Mouse (Mus musculus) embryonic fibroblast, embryonic 13.5 days (primary cell): ENCODE results near the gene D10Wsu102e. TPM values are rescaled to one million over a fixed set of nuclear protein-coding genes. Genes with fewer than 3 reads are reported as not detected.

Experiments
- H3K27ac ChIP-seq: 2 replicates; pipeline ENCODE4 v1.5.1; 2012; ENCODE audit warnings: low read length, control low read depth, inconsistent platforms; ENCODE audit not compliant: insufficient read depth
- H3K4me1 ChIP-seq: 2 replicates; pipeline ENCODE4 v1.6.1; 2011; ENCODE audit warnings: low read length; ENCODE audit not compliant: control insufficient read depth, insufficient read depth
- H3K4me3 ChIP-seq: 2 replicates; pipeline ENCODE4 v1.5.1; 2011; ENCODE audit warnings: mild to moderate bottlenecking, control low read depth, low read length; ENCODE audit not compliant: insufficient read depth
- CTCF ChIP-seq: IDR thresholded peaks from 2 replicates; pipeline ENCODE4 v1.5.1; 2011; ENCODE audit warnings: mild to moderate bottlenecking, control low read depth, low read length, moderate library complexity, borderline replicate concordance; ENCODE audit not compliant: insufficient read depth
- POLR2A ChIP-seq: IDR thresholded peaks from 2 replicates; pipeline ENCODE4 v1.6.1; 2011; ENCODE audit warnings: low read depth, mild to moderate bottlenecking, control low read depth, low read length, moderate library complexity
- polyA plus RNA-seq: library from polyadenylated mRNA; stranded (reverse); fragments of >200 nt; gene quantifications from 2 replicates; pipeline ENCODE4 v1.2.4, GENCODE M21; 2011; ENCODE audit warnings: low read depth; ENCODE audit not compliant: missing spikeins, insufficient read length

Gene D10Wsu102e
- 1.1 TPM in 2 replicates for polyA plus RNA-seq

DNA sequence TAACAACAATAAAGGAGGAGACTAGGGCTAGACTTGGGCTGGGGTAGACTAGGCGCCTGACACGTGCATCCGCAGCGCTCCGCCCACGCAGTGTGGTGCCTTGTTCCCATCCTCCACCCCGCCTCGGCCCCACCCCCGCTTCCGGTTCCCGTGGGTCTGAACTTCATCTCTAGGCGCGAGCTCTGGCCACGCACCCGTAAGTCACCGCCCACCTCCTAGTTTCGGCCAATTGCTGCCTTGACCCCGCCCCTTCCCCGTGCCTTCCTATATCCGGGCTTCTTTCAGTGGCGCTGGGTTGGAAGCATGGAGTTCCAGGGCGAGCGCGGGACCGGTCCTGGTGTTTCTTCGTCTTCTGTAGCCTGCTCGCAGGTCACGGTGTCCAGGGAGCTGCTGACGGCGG lies at the start of gene D10Wsu102e:
D10Wsu102e (plus strand) TSS at position 266 of the 400 bp plus-strand sequence.
- TF ChIP-seq POLR2A (peak; percentile 92), CTCF (no peak)
- H3K4me1 ChIP-seq, result 0 out of 2 replicates have a peak, but pooled peaks cover 2% of the 10 kb centered on the region
- peak within 1 kb of the TSS; percentile 97 for H3K4me3 ChIP-seq
- peak within 1 kb of the TSS; percentile 60 for H3K27ac ChIP-seq

DNA sequence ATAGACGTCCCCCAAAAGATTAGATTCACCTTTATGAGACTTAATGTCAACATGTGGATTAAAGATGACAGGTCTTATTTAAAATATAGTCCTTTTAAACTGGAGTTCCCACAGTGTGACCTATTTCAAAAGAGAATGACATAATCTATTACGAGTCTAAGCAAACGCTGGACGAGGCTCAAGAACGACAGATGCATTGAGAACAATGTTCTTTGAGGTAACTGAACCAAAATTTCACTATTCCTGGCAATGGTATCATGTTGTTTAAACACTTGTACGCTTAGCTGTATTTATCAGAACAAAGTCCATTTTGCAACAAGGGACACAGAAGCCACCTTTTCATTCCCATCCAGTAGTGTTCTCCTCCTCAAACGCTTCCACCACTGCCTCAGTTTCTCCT lies 49.7 kb upstream of the D10Wsu102e start:
- Histone ChIP-seq H3K27ac (no peak overlapping the region), H3K4me1 (peaks cover 2% of the 10 kb centered on the region; the same call in 1 of the 2 replicates), H3K4me3 (no peak overlapping the region)
- TF ChIP-seq CTCF, result no peak
- TF ChIP-seq POLR2A, result no peak

DNA sequence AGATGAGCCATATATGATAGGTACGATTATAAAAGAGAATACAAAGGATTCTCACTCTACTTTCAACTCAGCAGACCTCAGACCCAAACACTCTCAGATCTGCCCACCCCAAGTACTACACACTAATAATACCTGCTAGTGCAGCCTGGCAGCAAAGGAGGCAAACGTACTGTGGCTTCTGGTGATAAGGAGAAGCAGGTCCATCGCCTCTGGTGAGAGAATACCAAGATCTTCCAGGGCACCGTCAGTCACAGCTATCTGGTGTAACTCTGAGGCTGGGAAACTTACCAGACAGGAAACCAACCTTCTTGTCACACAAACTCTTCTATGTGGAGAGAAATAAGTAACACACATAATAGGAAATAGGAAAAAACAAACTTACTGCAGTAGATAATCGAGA lies 47.0 kb upstream of the D10Wsu102e start:
- Histone ChIP-seq H3K4me3 (no peak overlapping the region), H3K27ac (no peak overlapping the region), H3K4me1 (no peaks in the 10 kb centered on the region)
- TF ChIP-seq CTCF (no peak), POLR2A (no peak)

DNA sequence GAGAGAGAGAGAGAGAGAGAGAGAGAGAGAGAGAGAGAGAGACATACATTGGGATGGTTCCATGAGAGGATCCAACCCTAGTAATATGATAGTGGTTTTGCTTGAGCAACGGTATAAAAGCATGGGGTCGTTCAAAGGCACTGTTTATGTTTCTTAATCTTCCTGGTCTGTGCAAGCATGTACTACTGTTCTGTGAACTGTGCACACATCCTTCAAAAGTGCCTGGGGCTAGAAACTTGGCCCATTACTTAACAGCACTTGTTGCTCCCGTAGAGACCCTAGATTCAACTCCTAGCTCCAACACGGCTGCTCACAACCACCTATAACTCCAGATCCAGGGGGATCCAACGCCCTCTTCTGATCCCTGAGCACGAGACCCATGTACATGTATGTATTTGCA lies 39.6 kb upstream of the D10Wsu102e start:
- H3K4me1 ChIP-seq, result peaks cover 2% of the 10 kb centered on the region
- TF ChIP-seq POLR2A (no peak), CTCF (no peak)

DNA sequence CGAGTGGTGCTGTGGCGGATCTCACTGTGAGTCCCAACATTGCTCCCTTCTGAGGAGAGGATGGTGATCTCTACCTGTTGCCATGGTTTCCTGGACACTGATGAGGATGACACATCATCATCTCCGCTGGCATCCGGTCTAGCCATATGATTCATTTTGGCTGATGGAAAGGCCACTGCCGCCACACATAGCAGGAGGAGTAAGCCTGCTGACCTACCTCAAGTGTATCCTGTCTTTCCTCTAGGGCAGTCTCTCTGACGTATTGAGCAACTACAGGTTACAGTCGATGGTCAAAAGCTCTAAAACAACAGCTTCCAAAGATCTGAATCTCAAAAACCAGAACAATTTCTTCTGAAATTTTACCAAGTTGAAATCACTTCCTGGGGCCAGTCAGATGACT lies 39.2 kb upstream of the D10Wsu102e start:
- TF ChIP-seq CTCF (no peak), POLR2A (no peak)
- peak overlapping the region; percentile 64 for H3K27ac ChIP-seq

More for the DNA sequence above, 39.6 kb upstream of the D10Wsu102e start:
- Histone ChIP-seq H3K27ac (peak overlapping the region; percentile 64), H3K4me3 (no peak overlapping the region)

DNA sequence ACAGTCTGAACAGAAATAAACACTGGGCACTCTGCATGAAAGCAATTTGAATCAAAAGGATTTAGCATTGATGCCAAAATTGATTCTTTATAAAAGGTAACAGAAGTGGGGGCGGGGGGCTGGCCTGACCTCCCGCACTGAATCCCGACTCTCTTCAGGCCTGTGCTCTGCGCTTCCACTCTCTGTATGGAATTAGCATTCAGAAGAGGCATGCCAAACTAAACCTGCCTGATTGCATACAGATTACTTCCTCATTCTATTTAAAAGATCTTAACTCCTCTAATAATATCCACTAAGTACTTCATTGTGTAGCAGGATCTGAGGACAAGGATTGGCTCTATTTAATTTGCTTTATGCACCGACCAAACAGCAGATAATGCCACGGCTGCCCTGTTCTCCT lies 38.5 kb upstream of the D10Wsu102e start:
- no peak overlapping the region for H3K4me3 ChIP-seq
- peak overlapping the region; percentile 64 for H3K27ac ChIP-seq
- no peak for TF ChIP-seq CTCF
- TF ChIP-seq POLR2A, result no peak
- H3K4me1 ChIP-seq, result peaks cover 2% of the 10 kb centered on the region

More for the DNA sequence above, 39.2 kb upstream of the D10Wsu102e start:
- Histone ChIP-seq H3K4me3 (no peak overlapping the region), H3K4me1 (peaks cover 2% of the 10 kb centered on the region)

DNA sequence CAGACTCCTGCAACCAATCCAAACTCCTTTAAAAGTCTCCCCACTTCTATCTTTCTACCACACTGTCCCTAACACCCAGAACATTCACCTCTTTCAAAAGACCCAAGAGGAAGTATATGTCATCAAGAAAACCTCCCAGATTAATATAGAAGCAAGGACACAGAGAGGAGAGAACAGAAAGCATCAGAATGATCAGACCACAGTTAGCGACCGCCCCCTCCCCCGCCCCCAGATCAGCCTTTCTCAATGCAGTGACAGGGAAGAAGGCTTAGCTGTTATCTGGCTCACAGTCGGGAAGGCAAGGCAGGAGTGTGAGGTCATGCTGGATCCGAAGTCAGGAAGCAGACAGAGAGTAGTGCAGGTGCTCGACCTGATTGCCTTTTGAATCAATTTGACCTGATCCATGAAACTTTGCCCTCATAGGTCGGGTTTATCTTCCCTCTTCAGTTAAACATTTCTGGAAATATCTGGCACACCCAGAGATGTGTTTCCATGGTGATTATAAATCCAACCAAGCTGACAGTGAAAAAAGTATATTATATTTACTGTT lies 37.4 kb upstream of the D10Wsu102e start:
- TF ChIP-seq CTCF, result no peak
- no peak for TF ChIP-seq POLR2A
- Histone ChIP-seq H3K4me3 (no peak overlapping the region), H3K27ac (no peak overlapping the region), H3K4me1 (peaks cover 2% of the 10 kb centered on the region)

DNA sequence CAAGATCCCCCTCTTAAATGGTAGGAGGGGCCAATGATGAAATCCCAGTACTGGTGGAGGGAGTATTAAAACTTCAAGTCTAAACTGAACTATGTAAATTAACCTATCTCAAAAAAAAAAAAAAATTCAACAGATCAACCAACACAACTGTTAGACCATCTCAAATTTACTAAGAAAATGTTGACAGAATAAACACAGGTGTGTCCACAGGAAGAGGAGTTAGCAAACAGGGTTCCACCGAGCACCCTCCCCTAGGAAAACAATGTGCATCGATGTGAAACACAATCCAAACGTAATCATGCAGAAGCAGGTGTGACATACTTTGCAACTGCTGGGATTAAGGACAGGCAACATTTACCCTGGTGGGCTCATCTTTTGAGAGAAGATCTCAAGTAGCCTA lies 35.1 kb upstream of the D10Wsu102e start:
- no peak overlapping the region for H3K4me3 ChIP-seq
- TF ChIP-seq CTCF, result no peak
- no peak for TF ChIP-seq POLR2A
- H3K4me1 ChIP-seq, result peaks cover 2% of the 10 kb centered on the region
- H3K27ac ChIP-seq, result no peak overlapping the region

DNA sequence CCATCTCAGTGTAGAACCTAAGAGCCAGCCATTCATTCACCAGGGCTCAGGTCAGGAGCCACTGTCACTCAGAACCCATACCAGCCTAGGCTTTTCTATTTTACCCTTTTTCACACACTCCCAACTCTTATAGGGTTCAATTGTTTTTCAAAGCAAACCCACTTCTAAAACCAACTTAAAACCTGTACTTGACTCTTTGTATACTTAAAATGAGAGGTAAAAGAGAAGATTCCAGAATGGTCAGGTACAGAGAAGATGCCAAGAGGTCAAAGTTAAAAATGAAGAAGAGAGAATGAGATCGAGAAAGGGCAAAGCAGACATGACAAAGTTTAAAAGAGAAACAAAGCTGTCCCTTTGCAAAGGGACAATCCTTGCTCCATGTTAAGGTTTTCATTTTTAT lies 34.1 kb upstream of the D10Wsu102e start:
- Histone ChIP-seq H3K27ac (no peak overlapping the region), H3K4me1 (peaks cover under 1% of the 10 kb centered on the region), H3K4me3 (no peak overlapping the region)
- TF ChIP-seq POLR2A, result no peak
- TF ChIP-seq CTCF, result no peak

DNA sequence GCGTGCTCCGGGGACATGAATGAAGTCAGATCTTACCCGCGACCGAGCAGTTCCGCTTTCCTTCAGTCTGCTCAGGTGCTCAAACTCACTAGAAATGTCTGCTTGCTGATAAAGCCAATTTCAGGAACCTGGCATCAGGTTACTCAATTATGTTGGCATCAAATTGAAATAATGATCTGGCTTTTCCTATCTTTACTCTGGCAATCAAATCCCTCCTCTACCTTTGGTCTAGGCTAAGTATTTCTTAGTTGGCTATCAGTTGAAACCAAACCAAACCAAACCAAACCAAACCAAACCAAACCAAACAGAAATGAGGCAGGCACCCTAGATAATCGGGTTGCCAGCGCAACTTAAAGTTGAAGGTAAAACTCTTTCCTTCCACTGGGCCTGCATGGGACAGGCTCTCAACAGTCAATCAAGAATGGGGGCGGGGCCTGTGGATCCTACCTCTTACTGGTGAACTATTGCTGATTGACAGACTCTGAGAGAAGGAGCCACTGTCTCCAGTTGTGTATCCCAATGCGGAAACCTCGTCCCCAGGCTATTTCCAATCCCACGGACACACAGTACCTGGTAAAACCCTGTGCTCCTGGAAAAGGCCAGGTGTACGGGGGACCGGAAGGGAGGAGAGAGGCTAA lies 33.3 kb upstream of the D10Wsu102e start:
- Histone ChIP-seq H3K4me1 (no peaks in the 10 kb centered on the region), H3K27ac (no peak overlapping the region), H3K4me3 (no peak overlapping the region)
- TF ChIP-seq POLR2A, result no peak
- TF ChIP-seq CTCF, result no peak
